Mouse (Mus musculus) cerebellum, adult 2 months (tissue): ENCODE results near the gene Cacna1a.

Source experiments
- CTCF ChIP-seq: fragments of 200-500 bp; IDR thresholded peaks from 2 replicates; pipeline ENCODE4 v1.5.1; 2011; ENCODE audit warnings: low read depth, mild to moderate bottlenecking, control low read depth, low read length, moderate library complexity, borderline replicate concordance; ENCODE audit not compliant: insufficient read depth
- POLR2A ChIP-seq: fragments of 200-500 bp; IDR thresholded peaks from 2 replicates; pipeline ENCODE4 v1.6.1; 2011; ENCODE audit warnings: low read length, control low read depth, borderline replicate concordance; ENCODE audit not compliant: insufficient read depth

DNA sequence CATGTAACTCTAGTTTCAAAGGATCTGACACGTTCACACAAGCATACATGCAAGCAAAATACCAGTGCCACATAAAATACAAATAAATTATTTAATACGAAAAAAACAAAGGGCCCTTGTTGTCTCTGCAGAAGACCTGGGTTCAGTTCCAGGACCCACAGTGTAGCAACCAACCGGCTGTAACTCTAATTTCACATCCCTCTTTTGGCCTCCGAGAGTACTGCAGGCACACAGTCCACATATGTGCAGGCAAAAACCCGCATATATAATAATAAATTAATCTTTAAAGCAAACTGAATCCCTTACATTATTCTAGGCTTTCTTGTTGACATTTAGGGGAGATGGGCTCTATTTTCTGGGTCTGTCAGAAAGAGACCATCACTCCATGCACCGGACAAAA lies 258.6 kb downstream of the Cacna1a start:
- TF ChIP-seq CTCF (no peak), POLR2A (no peak)
